Mouse (Mus musculus): Measurements from ENCODE around the gene Jak2. TPM values are rescaled to one million over a fixed set of nuclear protein-coding genes. Genes with fewer than 3 reads are reported as not detected.

The Jak2 gene
- polyA plus RNA-seq, 1 experiment from 2014 or later: 5.7 TPM

DNA sequence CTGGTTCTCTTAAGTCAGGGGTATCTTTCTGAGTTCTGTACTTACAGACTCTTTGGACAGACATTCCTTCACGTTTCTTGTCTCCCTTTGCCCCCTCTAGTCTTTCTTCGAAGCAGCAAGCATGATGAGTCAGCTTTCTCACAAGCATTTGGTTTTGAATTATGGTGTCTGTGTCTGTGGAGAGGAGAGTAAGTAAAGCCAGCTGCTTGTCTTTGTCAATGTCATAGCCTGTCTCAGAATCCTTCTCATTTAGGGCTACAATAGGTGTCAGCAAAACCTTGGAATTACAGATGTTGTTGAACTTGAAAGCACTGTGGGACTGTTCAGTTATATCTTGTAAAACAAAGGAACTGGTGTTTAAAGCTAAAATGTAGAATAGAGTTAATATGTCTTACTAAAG, 43.1 kb downstream of the Jak2 start:
- no peaks in the 10 kb centered on the region for H3K4me1 ChIP-seq (ENCODE audit: insufficient read depth, low read length)
- no peak overlapping the region for H3K9ac ChIP-seq (replicated peaks; ENCODE audit: low read length)
- ATAC-seq (ENCODE audit: low FRiP score, low TSS enrichment): no peak
- peaks cover 23% of the 10 kb centered on the region for H3K36me3 ChIP-seq (ENCODE audit: insufficient read depth, low read length)
- H3K4me3 ChIP-seq (ENCODE audit: low read length): no peak overlapping the region
- no peaks in the 10 kb centered on the region for H3K9me3 ChIP-seq (ENCODE audit: low read length)
- H3K27me3 ChIP-seq (ENCODE audit: insufficient read depth, low read length): no peaks in the 10 kb centered on the region
- WGBS: 48% methylated on average over 2 of the region's 2 CpGs
- no peak overlapping the region for H3K4me2 ChIP-seq (replicated peaks; ENCODE audit: low read depth, low read length)
- H3K27ac ChIP-seq (ENCODE audit: low read length): no peak overlapping the region

DNA sequence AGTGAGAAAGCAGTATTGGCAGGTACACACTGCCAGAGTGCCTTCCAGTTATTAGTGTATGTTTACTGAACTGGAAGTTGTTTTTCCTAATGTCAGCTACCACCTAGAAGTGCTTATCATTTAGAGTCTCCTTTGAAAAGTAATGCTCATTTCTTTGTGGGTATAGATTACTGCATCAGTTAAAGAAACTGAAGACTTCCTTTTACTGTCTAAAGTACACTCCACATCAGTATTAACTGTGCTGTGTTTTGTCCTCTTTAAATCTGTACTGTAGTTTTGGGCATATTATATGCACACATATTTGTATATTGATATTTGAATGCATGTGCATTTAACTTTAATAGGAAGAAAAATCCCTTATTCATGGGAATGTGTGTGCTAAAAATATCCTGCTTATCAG, 44.5 kb downstream of the Jak2 start:
- Histone ChIP-seq H3K9ac (replicated peaks; ENCODE audit: low read length) (no peak overlapping the region), H3K4me1 (ENCODE audit: insufficient read depth, low read length) (no peaks in the 10 kb centered on the region), H3K27me3 (ENCODE audit: insufficient read depth, low read length) (no peaks in the 10 kb centered on the region), H3K9me3 (ENCODE audit: low read length) (no peaks in the 10 kb centered on the region), H3K4me3 (ENCODE audit: low read length) (no peak overlapping the region), H3K36me3 (ENCODE audit: insufficient read depth, low read length) (peaks cover 31% of the 10 kb centered on the region), H3K4me2 (replicated peaks; ENCODE audit: low read depth, low read length) (no peak overlapping the region), H3K27ac (ENCODE audit: low read length) (no peak overlapping the region)
- no peak for ATAC-seq (ENCODE audit: low FRiP score, low TSS enrichment)

DNA sequence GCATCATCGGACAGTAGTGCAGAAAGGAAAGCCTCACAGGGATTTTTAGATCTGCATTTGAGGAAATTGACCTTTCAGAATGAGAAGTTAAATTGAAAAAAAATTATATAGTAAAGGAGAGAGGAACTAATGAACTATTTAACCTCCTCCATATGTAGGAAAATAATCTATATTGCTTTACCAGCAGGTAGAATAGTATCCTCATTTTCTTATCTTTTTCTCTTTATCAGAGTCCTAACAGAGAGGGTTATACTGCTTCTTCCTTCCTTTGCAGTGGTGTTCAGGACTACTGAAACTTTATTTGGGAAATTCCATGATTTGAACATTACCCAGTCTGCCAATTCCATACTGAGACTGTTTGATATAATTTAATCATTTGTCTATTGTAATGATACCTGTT, 45.7 kb downstream of the Jak2 start:
- Histone ChIP-seq H3K9me3 (ENCODE audit: low read length) (no peaks in the 10 kb centered on the region), H3K4me2 (replicated peaks; ENCODE audit: low read depth, low read length) (no peak overlapping the region), H3K4me1 (ENCODE audit: insufficient read depth, low read length) (no peaks in the 10 kb centered on the region), H3K9ac (replicated peaks; ENCODE audit: low read length) (no peak overlapping the region), H3K27ac (ENCODE audit: low read length) (no peak overlapping the region), H3K27me3 (ENCODE audit: insufficient read depth, low read length) (no peaks in the 10 kb centered on the region), H3K36me3 (ENCODE audit: insufficient read depth, low read length) (peaks cover 20% of the 10 kb centered on the region), H3K4me3 (ENCODE audit: low read length) (no peak overlapping the region)
- no peak for ATAC-seq (ENCODE audit: low FRiP score, low TSS enrichment)
- 94% methylated on average over 1 of the region's 1 CpGs for WGBS

DNA sequence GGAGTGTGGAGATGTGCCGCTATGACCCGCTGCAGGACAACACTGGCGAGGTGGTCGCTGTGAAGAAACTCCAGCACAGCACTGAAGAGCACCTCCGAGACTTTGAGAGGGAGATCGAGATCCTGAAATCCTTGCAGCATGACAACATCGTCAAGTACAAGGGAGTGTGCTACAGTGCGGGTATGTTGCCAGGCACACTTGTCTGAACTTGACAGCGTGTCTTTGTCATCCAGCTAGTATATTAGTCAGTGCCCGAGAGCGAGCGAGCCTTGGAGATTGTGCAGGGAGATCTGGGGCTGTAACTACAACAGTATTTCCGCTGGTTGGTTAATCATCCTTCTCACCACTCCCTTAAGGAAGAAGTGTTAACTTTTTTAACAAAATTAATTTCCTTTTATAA, 49.3 kb downstream of the Jak2 start:
- Histone ChIP-seq H3K4me1 (ENCODE audit: insufficient read depth, low read length) (no peaks in the 10 kb centered on the region), H3K36me3 (ENCODE audit: insufficient read depth, low read length) (peaks cover 17% of the 10 kb centered on the region), H3K4me3 (ENCODE audit: low read length) (no peak overlapping the region), H3K9ac (replicated peaks; ENCODE audit: low read length) (no peak overlapping the region), H3K27me3 (ENCODE audit: insufficient read depth, low read length) (no peaks in the 10 kb centered on the region), H3K27ac (ENCODE audit: low read length) (no peak overlapping the region), H3K4me2 (replicated peaks; ENCODE audit: low read depth, low read length) (no peak overlapping the region), H3K9me3 (ENCODE audit: low read length) (no peaks in the 10 kb centered on the region)
- no peak for ATAC-seq (ENCODE audit: low FRiP score, low TSS enrichment)
- WGBS: 93% methylated on average over 13 of the region's 13 CpGs

- H3K27me3 ChIP-seq (ENCODE audit: insufficient read depth, low read length): no peaks in the 10 kb centered on the region
- 98% methylated on average over 2 of the region's 2 CpGs for WGBS
- no peaks in the 10 kb centered on the region for H3K9me3 ChIP-seq (ENCODE audit: low read length)
- no peak overlapping the region for H3K4me3 ChIP-seq (ENCODE audit: low read length)
- no peaks in the 10 kb centered on the region for H3K4me1 ChIP-seq (ENCODE audit: insufficient read depth, low read length)
- no peak overlapping the region for H3K4me2 ChIP-seq (replicated peaks; ENCODE audit: low read depth, low read length)
- ATAC-seq (ENCODE audit: low FRiP score, low TSS enrichment): no peak
- H3K9ac ChIP-seq (replicated peaks; ENCODE audit: low read length): no peak overlapping the region
- H3K27ac ChIP-seq (ENCODE audit: low read length): no peak overlapping the region
- H3K36me3 ChIP-seq (ENCODE audit: insufficient read depth, low read length): peaks cover 15% of the 10 kb centered on the region
These were observed 50.5 kb downstream of the Jak2 start for GRCm38 (mm10) chr19:29302119-29302518.

GRCm38 (mm10) chr19:29308832-29309231, 57.2 kb downstream of the Jak2 start:
- H3K4me1 ChIP-seq (ENCODE audit: insufficient read depth, low read length): no peaks in the 10 kb centered on the region
- H3K27ac ChIP-seq (ENCODE audit: low read length): no peak overlapping the region
- no peak for ATAC-seq (ENCODE audit: low FRiP score, low TSS enrichment)
- H3K9ac ChIP-seq (replicated peaks; ENCODE audit: low read length): no peak overlapping the region
- no peaks in the 10 kb centered on the region for H3K9me3 ChIP-seq (ENCODE audit: low read length)
- no peak overlapping the region for H3K4me2 ChIP-seq (replicated peaks; ENCODE audit: low read depth, low read length)
- H3K27me3 ChIP-seq (ENCODE audit: insufficient read depth, low read length): no peaks in the 10 kb centered on the region
- H3K36me3 ChIP-seq (ENCODE audit: insufficient read depth, low read length): peaks cover 5% of the 10 kb centered on the region; the same call in 1 of the 2 replicates
- H3K4me3 ChIP-seq (ENCODE audit: low read length): no peak overlapping the region

GRCm38 (mm10) chr19:29311791-29312190, 60.2 kb downstream of the Jak2 start:
- H3K27ac ChIP-seq (ENCODE audit: low read length): no peak overlapping the region

DNA sequence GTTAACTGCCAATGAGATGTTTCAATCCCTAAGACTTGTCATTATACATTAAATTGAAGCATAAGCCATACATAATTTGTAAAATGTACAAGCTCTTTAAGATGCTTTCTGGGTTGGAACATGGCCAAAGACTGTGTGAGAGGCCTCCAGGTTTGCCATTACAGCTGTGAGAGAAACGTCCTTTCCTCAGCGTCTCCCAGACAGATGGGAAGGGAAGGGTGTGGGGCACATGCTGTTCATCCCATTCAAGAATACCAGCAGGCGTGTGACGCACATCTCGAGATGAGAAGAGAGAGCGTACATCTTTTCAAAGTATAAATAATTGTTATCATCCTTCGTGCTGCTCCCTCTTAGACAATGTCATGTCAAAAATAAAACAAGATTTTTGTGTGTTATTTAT, 61.0 kb downstream of the Jak2 start:
- Histone ChIP-seq H3K36me3 (ENCODE audit: insufficient read depth, low read length) (peaks cover 15% of the 10 kb centered on the region), H3K27ac (ENCODE audit: low read length) (no peak overlapping the region), H3K4me3 (ENCODE audit: low read length) (no peak overlapping the region), H3K9ac (replicated peaks; ENCODE audit: low read length) (no peak overlapping the region), H3K9me3 (ENCODE audit: low read length) (peaks cover 14% of the 10 kb centered on the region), H3K4me2 (replicated peaks; ENCODE audit: low read depth, low read length) (no peak overlapping the region), H3K4me1 (ENCODE audit: insufficient read depth, low read length) (no peaks in the 10 kb centered on the region), H3K27me3 (ENCODE audit: insufficient read depth, low read length) (no peaks in the 10 kb centered on the region)
- 82% methylated on average over 7 of the region's 7 CpGs for WGBS
- ATAC-seq (ENCODE audit: low FRiP score, low TSS enrichment): no peak

More at GRCm38 (mm10) chr19:29311791-29312190, 60.2 kb downstream of the Jak2 start:
- H3K36me3 ChIP-seq (ENCODE audit: insufficient read depth, low read length): peaks cover 15% of the 10 kb centered on the region
- no peak overlapping the region for H3K9ac ChIP-seq (replicated peaks; ENCODE audit: low read length)
- ATAC-seq (ENCODE audit: low FRiP score, low TSS enrichment): no peak
- no peaks in the 10 kb centered on the region for H3K27me3 ChIP-seq (ENCODE audit: insufficient read depth, low read length)
- H3K4me1 ChIP-seq (ENCODE audit: insufficient read depth, low read length): no peaks in the 10 kb centered on the region
- H3K9me3 ChIP-seq (ENCODE audit: low read length): peaks cover 11% of the 10 kb centered on the region
- WGBS: 67% methylated on average over 8 of the region's 8 CpGs
- H3K4me2 ChIP-seq (replicated peaks; ENCODE audit: low read depth, low read length): no peak overlapping the region
- no peak overlapping the region for H3K4me3 ChIP-seq (ENCODE audit: low read length)

GRCm38 (mm10) chr19:29323416-29324049, 71.9 kb downstream of the Jak2 start:
- no peak for ATAC-seq (ENCODE audit: low FRiP score, low TSS enrichment)
- 73% methylated on average over 8 of the region's 8 CpGs for WGBS
- H3K4me2 ChIP-seq (replicated peaks; ENCODE audit: low read depth, low read length): no peak overlapping the region
- no peak overlapping the region for H3K4me3 ChIP-seq (ENCODE audit: low read length)
- no peak overlapping the region for H3K9ac ChIP-seq (replicated peaks; ENCODE audit: low read length)
- H3K36me3 ChIP-seq (ENCODE audit: insufficient read depth, low read length): no peaks in the 10 kb centered on the region
- 0 out of 2 replicates have a peak, but pooled peaks cover 7% of the 10 kb centered on the region for H3K4me1 ChIP-seq (ENCODE audit: insufficient read depth, low read length)
- no peaks in the 10 kb centered on the region for H3K9me3 ChIP-seq (ENCODE audit: low read length)
- H3K27me3 ChIP-seq (ENCODE audit: insufficient read depth, low read length): no peaks in the 10 kb centered on the region
- no peak overlapping the region for H3K27ac ChIP-seq (ENCODE audit: low read length)

DNA sequence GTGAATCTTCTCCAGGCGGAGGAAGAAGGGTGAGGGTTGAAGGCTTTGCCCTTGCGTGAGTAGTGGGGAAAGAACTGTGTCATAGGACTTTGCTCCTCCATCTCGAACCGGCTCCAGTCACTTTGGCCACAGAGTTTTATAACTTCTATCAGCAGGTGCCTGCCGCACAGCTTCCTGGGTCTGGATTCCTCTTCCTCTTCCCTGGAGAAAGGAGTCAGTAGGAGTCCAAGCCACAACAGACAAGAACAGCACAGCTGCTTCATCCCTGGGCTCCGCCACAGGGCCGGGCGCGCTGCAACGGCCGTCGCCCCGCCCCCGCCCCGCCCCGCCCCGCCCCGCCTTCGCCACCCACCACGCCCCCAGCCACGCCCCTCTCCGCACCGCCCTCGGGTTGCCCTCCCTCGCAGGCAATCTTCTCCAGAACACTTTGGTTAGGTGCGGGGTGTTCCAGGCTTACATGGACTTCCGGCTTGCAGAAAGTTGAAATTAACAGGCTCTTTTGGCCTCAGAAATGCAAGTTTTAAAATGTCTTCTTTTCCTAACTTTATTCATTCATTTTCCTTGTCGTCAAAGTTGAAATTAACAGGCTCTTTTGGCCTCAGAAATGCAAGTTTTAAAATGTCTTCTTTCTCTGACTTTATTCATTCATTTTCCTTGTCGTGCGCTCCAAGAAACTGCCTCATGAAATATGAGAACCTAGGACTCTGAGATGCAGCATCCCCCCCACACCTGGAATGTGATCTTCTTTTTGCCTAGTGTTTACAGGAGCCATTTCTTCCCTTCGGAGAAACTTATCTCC, 73.6 kb downstream of the Jak2 start, which contains the start of gene Insl6:
Insl6 (minus strand) TSS at position 304 of the 799 bp plus-strand sequence.
- Histone ChIP-seq H3K4me2 (replicated peaks; ENCODE audit: low read depth, low read length) (peak within 1 kb of the TSS; percentile 73), H3K27ac (ENCODE audit: low read length) (no peak within 1 kb of the TSS), H3K9me3 (ENCODE audit: low read length) (no peaks in the 10 kb centered on the region), H3K4me1 (ENCODE audit: insufficient read depth, low read length) (0 out of 2 replicates have a peak, but pooled peaks cover 7% of the 10 kb centered on the region), H3K4me3 (ENCODE audit: low read length) (peak within 1 kb of the TSS; percentile 48), H3K27me3 (ENCODE audit: insufficient read depth, low read length) (no peaks in the 10 kb centered on the region), H3K9ac (replicated peaks; ENCODE audit: low read length) (peak within 1 kb of the TSS; percentile 64), H3K36me3 (ENCODE audit: insufficient read depth, low read length) (no peaks in the 10 kb centered on the region)
- 3% methylated on average over 29 of the region's 31 CpGs for WGBS
- peak; percentile 98 for ATAC-seq (ENCODE audit: low FRiP score, low TSS enrichment)
